Mouse (Mus musculus) c-Kit-positive CD71-positive TER-119-negative erythroid progenitor cells, embryonic 14.5 days (primary cell): ENCODE measurements at regions not wholly inside any gene's neighbourhood (a gene's known extent, or its start where the extent isn't known, plus 50 kb on each side); places are given as distances from the start of the nearest gene placed in this dataset.
"Not testable (repeated sequence)": the region's sequence is repeated elsewhere in the genome, so short reads cannot be mapped to it uniquely, and the experiment has no call there.

Source experiments
- DNase-seq: peaks from one replicate; pipeline ENCODE4 v3.0.0-alpha.2; 2013; ENCODE audit warnings: low read depth

DNA sequence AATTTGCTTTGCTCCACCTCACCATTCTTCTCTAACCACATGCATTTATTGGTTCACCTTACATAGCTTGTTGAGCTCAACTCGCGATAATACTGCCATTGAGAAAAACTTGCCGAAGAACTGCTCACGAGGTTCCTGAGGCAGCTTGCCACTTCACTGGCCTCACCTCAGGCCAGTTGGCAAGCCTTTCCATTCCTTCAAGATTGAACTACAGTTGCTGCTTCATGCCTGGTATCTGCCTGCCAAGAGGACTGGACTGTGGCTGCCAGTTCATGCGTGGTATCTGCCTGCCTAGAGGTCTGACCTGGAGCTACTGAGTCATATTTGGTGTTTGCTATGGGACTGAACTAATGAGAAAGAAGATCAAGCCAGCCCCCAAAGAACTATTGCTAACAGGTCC is 420.9 kb downstream of the 1190002N15Rik start:
- DNase-seq, result no peak

DNA sequence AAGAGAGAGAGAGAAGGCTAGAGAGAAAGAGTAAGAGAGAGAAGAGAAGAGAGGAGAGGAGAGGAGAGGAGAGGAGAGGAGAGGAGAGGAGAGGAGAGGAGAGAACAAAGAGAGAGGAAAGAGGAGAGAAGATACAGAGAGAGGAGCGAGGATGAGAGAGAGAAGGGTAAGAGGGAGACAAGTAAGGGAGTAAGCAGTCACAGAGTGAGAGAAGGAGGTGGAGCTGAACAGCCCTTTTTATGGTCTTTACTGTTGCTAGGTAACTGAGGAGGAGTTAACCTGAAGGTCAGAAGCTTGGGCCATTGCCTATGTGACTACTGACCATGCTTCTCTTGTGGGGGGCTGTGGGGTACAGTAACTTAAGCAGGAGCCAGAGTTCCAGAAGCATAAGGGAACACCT is 430.2 kb downstream of the 1190002N15Rik start:
- DNase-seq, result not testable (repeated sequence)

DNA sequence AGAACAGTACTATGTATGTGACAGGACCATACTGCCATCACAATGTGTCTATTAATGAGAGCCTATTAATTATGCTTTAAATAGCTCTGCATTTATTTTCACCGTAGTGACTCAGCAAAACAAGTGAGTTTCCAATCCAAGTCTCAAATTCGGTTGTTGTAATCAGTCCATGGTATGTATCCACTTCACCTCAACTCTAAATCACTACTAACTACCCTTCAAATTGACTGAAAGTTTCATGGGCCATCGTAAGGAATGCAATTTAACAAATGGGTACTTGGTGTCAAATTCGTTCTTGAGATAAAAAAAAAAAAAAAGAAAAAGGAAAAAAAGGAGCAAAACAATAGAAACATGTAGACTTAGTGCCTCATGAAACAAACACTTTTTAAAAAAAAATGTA is 433.2 kb downstream of the 1190002N15Rik start:
- DNase-seq, result no peak

DNA sequence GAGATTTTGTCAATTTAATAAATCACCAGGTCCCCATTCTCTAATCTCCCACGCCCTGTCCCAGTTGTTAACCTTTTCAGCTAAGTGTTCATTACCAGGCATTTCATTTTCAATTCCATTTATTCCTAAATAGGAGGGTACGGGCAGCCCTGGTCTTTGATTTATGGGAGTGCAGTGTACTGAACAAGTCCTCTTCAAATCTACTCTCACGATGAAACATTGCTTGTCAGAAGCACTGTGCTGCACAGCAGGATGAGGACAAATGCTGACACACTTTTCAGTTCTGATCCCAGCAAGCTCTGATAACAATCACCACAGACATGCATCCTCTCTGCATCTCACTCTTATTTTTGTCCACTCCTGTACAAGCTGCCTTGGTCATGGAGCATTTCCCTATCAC is 435.9 kb downstream of the 1190002N15Rik start:
- DNase-seq, result no peak

DNA sequence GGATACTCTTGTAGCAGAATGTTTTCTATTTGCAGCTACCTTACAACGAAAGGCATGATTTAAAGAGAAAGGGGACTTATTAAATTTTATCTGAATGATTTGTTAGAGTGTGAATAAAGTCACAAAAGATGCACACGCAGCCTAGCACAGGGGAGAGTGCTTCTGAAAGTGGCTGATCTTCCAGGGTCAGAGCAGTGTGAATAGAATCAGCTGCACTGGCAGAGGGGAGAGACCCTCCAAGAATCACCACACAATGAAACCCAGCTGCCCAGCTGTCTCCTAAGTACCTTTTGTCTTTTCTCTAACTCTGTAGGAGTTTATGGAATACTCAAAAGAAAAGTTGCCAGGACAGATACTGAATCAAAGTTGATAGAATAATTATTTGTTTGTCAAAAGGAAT is 443.1 kb downstream of the 1190002N15Rik start:
- no peak for DNase-seq

DNA sequence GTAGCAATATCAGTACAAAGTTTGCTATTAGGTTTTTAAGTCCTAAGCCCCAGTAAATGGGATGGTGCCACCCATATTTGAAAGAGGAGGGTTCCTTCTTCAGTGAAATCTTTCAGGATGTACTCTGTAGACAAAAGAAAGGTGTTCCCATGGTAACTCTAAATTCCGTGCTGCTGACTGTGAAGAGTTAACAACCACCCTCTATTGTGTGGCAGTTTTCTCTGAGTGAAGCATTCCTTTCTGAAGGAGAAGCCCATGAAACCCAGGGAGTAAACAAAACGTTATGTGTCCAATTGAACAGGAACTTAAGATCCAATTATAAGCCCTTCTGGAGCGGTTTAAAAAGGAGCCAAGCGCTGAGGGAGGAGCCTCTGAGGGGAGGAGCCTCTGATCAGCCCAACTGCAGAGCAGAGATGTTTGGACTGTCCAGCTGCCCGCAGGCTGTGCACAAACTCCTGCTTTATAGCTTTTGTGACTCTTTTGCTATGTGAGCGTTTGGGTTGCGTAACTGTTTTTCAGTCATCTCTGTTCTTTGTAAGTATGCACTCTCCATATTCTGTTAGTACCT is 446.1 kb downstream of the 1190002N15Rik start:
- DNase-seq, result no peak

DNA sequence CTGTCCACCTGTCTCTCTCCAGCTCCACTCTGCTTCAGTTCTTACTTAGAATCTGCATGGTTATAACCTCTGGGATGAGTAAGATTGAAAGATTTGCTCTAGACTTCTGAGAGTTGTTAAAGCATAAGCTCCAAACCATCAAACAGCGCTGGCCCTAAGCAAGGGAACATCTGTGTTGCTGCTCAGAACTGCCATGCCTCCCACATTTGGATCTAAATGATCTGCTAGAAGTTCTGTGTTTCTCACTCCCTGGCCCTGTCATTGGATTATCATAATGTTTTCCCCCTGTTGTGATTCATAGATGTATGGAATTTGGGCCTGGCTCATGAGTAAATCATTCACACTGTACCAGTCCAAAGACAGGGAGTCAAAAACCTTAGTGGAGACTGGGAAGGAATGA is 448.1 kb downstream of the 1190002N15Rik start:
- DNase-seq, result no peak

DNA sequence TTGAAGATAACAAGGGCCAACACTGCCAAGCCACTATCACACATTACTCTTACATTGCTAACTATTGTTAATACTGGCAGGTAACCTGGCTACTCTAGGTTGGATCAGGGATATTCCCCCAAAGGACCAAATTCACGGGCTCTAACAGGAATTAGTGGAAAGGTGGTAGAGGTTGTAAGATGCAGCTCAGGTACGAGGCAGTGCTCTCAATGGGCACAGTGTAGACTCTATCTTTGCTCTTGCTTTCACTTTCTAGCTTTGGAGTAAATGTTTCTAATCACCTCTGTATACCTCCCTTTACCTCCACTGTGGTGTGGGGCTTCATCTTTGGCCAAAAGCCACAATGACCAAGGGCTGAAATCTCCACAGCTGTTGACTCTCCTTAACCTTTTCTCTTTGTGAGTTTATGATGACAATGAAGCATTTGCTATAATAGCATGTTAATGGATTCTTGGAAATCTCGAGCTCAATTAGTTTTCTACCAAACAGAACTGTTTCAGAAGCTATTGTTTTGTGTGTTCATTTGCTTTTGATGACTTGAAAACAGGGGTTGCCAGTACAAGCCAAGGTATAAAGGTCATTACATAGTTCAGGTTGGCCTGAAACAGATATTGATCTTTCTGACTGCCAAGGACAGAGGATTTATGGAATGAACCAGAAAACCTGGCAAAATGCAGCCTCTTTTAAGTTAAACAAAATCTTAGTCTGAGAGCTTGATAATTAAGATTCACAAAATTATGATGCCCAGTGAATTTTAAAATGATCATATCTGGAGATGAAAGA is 454.1 kb downstream of the 1190002N15Rik start:
- no peak for DNase-seq

DNA sequence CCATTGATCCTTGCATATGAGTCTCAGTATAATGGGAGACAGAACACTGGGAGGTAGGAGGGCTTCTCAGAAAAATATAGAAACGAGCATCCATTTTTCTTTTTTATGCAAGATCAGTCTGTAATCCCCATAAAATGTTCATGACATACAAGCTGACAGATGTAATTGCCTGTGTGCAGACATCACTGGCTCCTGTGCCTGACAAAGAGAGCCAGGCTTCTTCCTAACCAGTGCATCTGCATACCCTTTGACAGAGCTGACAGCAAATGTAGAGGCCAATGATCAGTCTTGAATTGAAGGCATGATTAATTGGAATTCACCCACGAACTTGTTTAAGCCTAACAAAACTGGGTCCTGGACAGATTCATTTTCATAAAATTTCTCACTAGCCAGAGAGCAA is 463.0 kb downstream of the 1190002N15Rik start:
- DNase-seq, result no peak

DNA sequence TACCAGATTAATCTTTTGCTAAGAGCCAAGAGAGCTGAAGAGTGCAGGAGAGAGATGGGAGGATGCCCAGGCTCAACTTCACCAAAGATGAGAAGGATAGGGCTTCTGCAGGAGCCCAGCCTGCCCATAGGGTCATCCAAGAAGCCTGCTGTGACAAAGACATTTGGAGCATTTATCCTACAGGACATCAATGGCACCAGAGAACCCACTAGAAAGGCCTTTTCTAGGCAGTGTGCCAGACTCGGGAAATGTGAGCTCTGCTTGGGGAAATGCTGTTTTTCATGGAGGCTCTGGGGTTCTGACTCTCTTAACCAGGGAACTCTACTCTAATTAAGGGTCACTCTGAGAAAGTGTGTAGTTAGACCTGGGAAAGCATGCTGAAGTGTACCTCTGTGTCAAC is 470.8 kb downstream of the 1190002N15Rik start:
- no peak for DNase-seq

DNA sequence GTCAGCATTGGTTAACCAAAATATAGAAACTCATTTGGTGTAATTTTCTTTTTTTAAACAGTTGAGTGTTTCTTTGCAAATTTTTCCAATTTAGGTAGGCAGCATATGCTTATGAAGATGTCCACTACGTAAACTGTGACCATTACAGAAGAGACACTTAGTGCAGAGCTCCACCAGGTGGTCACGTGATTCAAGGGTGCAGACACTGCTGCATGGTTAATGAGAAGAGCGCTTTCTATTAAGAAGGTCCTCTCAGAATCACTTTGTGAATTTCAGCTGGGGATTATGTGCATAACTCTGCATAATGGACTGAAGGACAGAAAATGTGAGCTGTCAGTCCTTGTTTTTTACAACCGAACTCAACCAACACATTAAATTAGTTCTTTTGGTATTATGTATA is 484.7 kb downstream of the 1190002N15Rik start:
- DNase-seq, result no peak

DNA sequence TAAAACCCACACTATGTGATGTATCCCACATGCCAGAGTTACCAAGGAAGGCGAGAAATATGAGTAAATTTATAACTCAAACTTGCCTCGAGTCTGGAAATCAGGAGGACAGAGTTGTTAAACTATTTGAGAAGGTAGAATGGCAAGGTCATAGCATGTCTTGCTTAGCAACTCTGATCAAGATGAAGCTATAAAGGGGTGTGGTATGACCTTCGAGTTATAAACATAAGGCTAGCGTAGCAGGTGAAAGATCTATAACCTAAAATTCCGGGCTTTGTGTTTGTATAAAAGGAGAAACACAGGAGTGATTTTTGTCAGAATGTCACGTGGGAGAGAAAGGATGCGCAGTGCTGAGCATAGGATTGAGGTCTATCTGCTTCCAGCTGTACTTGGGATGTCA is 490.0 kb downstream of the 1190002N15Rik start:
- DNase-seq, result no peak

DNA sequence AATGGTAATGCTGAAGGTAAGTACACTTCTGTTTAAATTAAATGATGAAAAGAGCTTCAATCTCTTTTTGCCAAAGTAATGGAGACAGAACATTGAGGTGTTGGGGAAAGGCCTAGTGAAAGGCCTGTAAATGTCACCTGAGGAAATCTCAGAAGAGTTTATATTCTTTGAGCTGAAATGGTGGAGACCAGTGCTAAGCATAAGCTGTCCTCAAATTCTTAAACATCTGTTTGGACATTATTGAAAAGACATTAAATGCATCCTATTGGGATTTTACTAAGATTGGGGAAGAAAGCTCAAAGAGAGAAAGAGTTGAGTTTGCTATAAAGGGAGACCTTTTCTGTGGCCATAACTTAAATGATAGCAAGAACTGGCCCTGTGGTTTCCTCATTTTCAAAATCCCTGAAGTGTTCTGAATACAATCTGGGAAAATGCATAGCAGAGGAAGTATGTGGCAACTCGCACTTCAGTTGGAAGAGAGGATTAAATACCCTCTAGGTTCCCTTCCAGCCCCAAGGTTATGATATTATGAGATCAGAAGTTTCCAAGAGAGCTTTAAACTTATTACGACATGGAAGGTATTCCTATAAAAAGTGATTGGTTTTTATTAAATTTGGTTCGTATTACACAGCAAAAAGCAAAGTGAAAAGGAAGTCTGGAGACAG is 492.3 kb downstream of the 1190002N15Rik start:
- DNase-seq, result no peak

DNA sequence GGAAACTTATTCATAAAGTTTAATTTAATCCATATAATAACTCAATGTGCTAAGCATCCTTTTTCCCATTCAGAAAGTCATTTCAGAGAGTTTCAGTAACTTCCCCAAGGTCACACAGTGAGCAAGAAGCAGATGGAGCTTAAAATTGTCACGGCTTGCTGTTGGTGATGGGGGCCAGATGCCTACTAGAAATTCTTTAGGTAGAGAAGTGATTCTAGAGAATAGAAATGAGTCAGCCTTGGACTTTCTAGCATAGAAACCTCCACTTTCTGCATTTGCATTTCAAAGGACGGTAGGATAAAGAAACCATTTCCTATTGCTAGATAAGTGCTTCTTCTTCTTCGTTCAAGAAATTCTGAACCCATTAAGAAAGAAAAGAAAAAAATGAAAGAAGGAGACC is 514.1 kb downstream of the 1190002N15Rik start:
- no peak for DNase-seq

DNA sequence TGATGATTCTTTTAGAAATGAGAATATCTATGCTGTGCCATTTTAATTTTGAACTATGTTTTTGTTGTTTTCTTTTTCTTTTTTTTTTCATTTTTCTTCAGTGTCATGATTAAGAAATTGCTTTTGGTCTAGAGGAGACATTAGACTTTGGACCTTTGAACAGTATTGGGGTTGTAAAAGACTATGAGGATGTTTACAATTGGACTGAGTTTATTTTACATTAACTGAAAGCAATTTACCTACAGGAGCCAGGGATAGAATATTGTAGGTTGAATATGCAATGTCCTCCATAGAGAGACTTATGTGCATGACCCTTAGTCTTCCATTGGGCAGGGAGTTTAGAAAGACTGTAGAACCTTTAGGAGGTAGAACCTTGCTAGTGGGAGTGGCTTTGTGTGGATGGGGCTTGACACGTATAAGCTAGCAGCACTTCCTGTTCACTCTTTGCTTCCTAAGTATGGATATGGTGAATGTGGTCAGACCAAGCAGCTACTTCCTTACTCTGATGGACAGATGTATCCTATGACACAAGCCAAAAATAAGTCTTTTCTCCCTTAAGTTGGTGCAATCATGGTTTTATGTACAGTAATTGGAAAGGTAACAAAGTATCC is 516.5 kb downstream of the 1190002N15Rik start:
- DNase-seq, result no peak

DNA sequence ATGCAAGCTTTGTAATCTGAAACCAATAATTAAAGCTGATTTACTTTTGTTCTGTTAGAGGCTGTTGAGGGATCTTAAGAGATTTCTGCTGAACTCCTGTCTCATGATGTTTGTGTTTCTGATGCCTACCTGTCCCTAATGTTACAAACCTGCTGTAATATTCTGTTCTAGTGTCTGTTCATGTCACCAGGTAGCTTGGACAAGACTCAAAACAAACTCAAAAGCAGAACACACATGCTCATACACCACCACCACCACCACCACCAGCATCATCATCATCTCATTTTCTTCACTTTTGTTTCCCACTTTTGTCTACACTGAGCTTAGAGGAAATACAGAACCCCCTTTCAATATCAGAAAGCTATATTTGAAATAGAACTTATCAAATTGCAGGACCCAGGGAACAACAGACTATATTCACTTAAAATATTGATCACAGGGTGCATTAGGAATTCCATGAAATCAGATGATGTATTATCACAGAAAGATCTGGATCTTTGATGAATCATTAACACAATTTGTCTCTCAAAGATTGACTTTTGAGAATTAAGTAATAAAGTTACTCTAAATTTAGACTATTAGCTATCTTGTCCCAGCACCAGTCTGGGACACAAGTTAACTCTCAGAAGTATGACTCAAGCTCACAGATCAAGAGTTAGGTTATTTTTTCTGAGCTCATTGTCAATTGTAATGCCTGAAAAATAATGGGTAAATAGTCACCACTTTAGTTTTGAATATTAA is 521.0 kb downstream of the 1190002N15Rik start:
- DNase-seq, result no peak

DNA sequence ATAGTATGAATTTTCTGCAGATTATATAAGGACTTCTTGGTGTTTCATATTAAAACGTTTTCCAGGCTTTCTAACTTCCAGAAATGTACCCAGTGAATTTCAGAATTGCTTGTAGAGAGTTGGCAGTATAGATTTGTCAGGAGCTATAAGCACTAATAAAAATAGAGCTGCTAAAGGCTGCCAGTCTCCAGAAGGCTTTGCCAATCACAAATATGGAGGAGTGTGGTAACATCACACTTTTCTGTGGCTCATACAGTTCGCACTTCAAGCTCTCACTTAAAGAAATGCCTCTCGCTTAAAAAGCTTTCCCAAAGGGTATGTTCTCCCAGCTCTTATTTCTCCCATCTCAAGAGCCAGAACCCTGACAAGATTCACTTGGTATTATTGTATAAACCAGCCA is 545.7 kb downstream of the 1190002N15Rik start:
- DNase-seq, result no peak

DNA sequence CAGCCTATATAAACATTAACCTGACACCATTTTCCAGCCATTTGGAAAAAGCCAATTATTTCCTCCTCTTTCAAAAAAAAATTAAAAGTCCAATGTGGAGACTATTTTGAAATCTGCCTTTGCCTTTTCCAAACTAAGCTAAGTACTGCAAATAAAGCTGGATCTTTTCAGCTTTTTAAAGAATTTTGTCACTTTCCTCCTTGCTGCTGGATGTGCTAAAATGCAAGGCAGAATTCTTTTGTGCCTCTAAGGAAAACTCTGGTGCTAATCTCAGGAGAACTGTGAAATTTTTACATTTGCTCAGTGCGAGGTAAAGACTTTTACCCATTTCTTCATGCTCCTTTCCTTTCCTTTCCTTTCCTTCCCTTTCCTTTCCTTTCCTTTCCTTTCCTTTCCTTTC is 546.7 kb downstream of the 1190002N15Rik start:
- DNase-seq, result no peak

DNA sequence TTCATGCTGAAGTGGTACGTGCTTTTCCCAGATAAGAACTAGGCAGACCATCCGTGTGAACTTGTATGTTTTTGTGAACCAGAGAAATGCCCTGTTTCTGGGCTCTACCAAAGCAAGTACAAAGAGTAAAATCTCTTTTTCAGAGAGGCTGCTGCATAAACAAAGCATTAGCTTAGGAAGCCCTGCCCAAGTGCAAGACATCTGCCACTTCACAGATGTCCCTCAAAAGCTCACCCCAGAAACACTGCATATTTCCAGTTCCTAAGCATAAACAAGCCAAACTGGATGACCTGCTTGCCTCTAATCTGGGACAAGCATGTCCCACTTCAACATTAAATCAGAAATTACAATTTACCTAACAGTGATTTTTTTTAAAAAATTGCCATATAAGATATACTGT is 556.7 kb downstream of the 1190002N15Rik start:
- DNase-seq, result no peak

DNA sequence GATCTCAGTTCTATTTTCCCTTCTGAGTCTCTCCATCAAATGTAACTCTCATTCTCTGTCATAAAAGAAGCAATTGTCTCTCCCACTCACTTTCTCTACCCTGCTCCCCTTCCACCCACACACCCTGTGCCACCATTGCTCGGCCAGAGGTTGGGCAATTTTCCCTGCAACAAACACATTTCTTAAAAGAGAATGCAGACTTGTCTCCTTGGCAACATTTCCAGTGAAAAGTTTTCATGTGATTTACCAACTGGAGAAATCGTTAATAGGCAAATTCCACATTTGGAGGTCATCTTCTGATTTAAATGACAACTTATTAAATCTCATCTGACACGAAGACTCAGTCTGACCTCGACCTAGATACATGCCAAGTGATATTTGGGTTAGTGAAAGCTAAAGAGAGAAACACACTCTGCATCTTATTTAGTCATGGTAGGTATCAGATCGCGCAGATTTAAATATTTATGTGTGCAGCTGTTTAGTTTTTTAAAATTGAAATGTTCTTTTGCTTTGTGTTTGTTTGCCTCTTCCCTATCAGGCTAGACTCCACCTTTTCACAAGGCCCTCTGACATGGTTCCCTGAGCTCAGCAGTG is 568.1 kb downstream of the 1190002N15Rik start:
- DNase-seq, result no peak

DNA sequence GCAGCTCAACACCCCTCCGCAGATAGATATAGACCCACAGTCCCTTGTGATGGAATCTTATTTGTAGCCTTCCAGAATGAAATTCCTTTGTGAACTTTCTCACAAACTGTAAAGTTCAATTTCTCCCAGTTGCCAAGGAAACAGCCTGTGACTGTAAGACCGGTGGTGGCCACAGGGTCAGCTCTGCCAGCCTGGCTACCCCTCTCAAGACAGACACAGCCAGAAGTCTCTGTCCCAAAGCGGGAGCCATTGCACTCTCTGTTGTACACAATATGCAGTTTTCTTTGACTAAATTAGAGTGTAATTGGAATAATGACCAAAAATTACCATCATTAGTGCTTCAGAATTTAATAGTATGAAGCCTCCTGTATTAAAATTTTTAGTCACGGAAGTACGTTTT is 568.8 kb downstream of the 1190002N15Rik start:
- no peak for DNase-seq
